ENCODE assay signal across 9 mouse cellular contexts in the genomic region with DNA sequence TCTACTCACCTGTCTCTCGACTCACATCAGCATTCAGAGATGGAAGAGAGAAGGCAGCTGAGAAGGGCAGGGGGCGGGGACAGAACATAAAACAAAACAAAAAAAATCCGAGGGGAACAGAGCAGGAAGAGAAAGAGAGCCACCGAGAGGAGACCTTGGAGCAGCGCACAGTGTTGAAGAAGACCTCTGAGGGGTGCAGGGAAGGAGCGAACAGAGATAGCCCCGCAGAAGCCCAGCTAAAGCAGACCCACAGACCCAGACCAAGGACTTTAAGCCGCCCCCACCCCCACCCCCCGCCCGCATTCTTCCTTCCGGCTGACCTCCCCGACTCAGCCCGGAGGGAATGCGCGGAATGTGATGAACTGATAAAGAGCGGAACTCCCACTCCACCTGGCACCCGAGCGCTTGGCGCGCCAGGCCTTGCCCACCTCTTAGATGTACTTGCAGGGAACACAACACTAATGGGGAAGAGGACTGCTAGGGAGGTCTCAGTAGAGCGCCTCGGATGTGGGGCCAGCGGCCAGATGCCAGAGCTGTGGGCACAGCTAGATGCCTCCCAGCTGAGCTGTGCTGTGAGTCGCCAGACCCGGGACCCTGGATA. TPM values are rescaled to one million over a fixed set of nuclear protein-coding genes. Genes with fewer than 3 reads are reported as not detected.
DNase-seq lines count a peak whose midpoint lies in the region; ATAC-seq lines count a peak whose summit lies in the region.
"Had no signal": no experiment of that assay in that cellular context is flagged by ENCODE, and none has a peak within 500 bp of the region (broad histone marks: within the 10 kb centered on the region; RNA-seq: fewer than 3 reads in every experiment).

No protein-coding gene starts in this region.

- intact Hi-C loops in gastrocnemius, postnatal 36 days (cut with DNase I): no loop called here

- H3K9me3 ChIP-seq in megakaryocyte, embryonic 14.5 days: peaks cover 14% of the 10 kb centered on the region
- no peaks in the 10 kb centered on the region for H3K9me3 ChIP-seq in forebrain, embryonic 15.5 days
- no peaks in the 10 kb centered on the region for H3K9me3 ChIP-seq in limb, embryonic 13.5 days

- no peak overlapping the region for H3K27ac ChIP-seq in forebrain, embryonic 15.5 days (replicated peaks)
- H3K27ac ChIP-seq in limb, embryonic 13.5 days: no peak overlapping the region
- H3K27ac ChIP-seq: macrophage had no signal

- H3K4me2 ChIP-seq in forebrain, embryonic 15.5 days (replicated peaks): peak overlapping the region; percentile 14
- H3K4me2 ChIP-seq in limb, embryonic 13.5 days (replicated peaks): peak overlapping the region; percentile 55

- ATAC-seq in megakaryocyte, adult 5-6 weeks (ENCODE audit: poor library complexity, severe bottlenecking): no peak
- no peak for ATAC-seq in forebrain, embryonic 15.5 days (replicated peaks)
- ATAC-seq in limb, embryonic 13.5 days (ENCODE audit: low FRiP score, low read depth): no peak

- peak; percentile 58 for DNase-seq in neural tube, embryonic 10.5 days (ENCODE audit: extremely low spot score, low spot score)
- no peak for DNase-seq in spleen, adult 18-20 months
- DNase-seq in gastrocnemius, postnatal 36 days: no peak
- DNase-seq in cerebellum, adult 11 months: no peak

- H3K4me3 ChIP-seq in megakaryocyte, embryonic 14.5 days (replicated peaks): peak overlapping the region; percentile 10
- H3K4me3 ChIP-seq in forebrain, embryonic 15.5 days: no peak overlapping the region
- peak overlapping the region; percentile 22; the same call in 1 of the 2 replicates for H3K4me3 ChIP-seq in limb, embryonic 13.5 days

- WGBS in forebrain, embryonic 15.5 days: 3% methylated on average over 25 of the region's 25 CpGs
- under 1% methylated on average over 24 of the region's 25 CpGs for WGBS in limb, embryonic 13.5 days

- H3K4me1 ChIP-seq in megakaryocyte, embryonic 14.5 days: peaks cover 45% of the 10 kb centered on the region
- H3K4me1 ChIP-seq in forebrain, embryonic 15.5 days: peaks cover 12% of the 10 kb centered on the region
- peaks cover 17% of the 10 kb centered on the region for H3K4me1 ChIP-seq in limb, embryonic 13.5 days

- H3K9ac ChIP-seq in forebrain, embryonic 15.5 days (replicated peaks): no peak overlapping the region
- peak overlapping the region; percentile 25; the same call in 1 of the 2 replicates for H3K9ac ChIP-seq in limb, embryonic 13.5 days

- H3K36me3 ChIP-seq in megakaryocyte, embryonic 14.5 days (replicated peaks; ENCODE audit: low read length): no peaks in the 10 kb centered on the region
- no peaks in the 10 kb centered on the region for H3K36me3 ChIP-seq in forebrain, embryonic 15.5 days
- H3K36me3 ChIP-seq in limb, embryonic 13.5 days: no peaks in the 10 kb centered on the region

- H3K27me3 ChIP-seq in megakaryocyte, embryonic 14.5 days (replicated peaks): peaks cover 87% of the 10 kb centered on the region
- no peaks in the 10 kb centered on the region for H3K27me3 ChIP-seq in forebrain, embryonic 15.5 days
- H3K27me3 ChIP-seq in limb, embryonic 13.5 days: peaks cover 31% of the 10 kb centered on the region

RNA-seq across cellular contexts. Expression of a gene that starts 14.5 kb away (rescaled TPM):
- not detected in 2 replicates for polyA plus RNA-seq in megakaryocyte, embryonic 14.5 days (2012; ENCODE audit: insufficient read depth, low replicate concordance)
- 0.04 TPM in 1 of 2 replicates, not detected in the other for total RNA-seq in megakaryocyte, adult 5-6 weeks (2015)
- not detected in 2 replicates for total RNA-seq in megakaryocyte, adult 5-6 weeks (2017)
- polyA plus RNA-seq in forebrain, embryonic 15.5 days (2015; fragmentation: Nextera tagmentation; extraction: Ambion mirVana): not detected in 2 replicates
- 10.2 and 14.2 TPM in 2 replicates for polyA plus RNA-seq in limb, embryonic 13.5 days (2015; fragmentation: Nextera tagmentation; extraction: Ambion mirVana)
- total RNA-seq in gastrocnemius, postnatal 36 days (2021): not detected
- polyA plus RNA-seq: macrophage had no signal

RNA-seq across cellular contexts. Expression of a gene that starts 28.8 kb away (rescaled TPM):
- polyA plus RNA-seq in megakaryocyte, embryonic 14.5 days (2012; ENCODE audit: insufficient read depth, low replicate concordance): 0.08 TPM in 1 of 2 replicates, not detected in the other
- total RNA-seq in megakaryocyte, adult 5-6 weeks (2015): 0.09 TPM in 1 of 2 replicates, not detected in the other
- total RNA-seq in megakaryocyte, adult 5-6 weeks (2017): 0.24 TPM in 1 of 2 replicates, not detected in the other
- polyA plus RNA-seq in forebrain, embryonic 15.5 days (2015; fragmentation: Nextera tagmentation; extraction: Ambion mirVana): 5.9 and 6.9 TPM in 2 replicates
- 6.4 and 8.9 TPM in 2 replicates for polyA plus RNA-seq in limb, embryonic 13.5 days (2015; fragmentation: Nextera tagmentation; extraction: Ambion mirVana)
- 1 to 10 TPM; 3.2 to 4.0 TPM for total RNA-seq in gastrocnemius, postnatal 36 days (2021)

RNA-seq across cellular contexts. Expression of a gene that starts 40.7 kb away (rescaled TPM):
- polyA plus RNA-seq in megakaryocyte, embryonic 14.5 days (2012; ENCODE audit: insufficient read depth, low replicate concordance): not detected in 2 replicates
- not detected in 2 replicates for total RNA-seq in megakaryocyte, adult 5-6 weeks (2015)
- total RNA-seq in megakaryocyte, adult 5-6 weeks (2017): not detected in 2 replicates
- not detected in 2 replicates for polyA plus RNA-seq in forebrain, embryonic 15.5 days (2015; fragmentation: Nextera tagmentation; extraction: Ambion mirVana)
- 2.2 and 2.7 TPM in 2 replicates for polyA plus RNA-seq in limb, embryonic 13.5 days (2015; fragmentation: Nextera tagmentation; extraction: Ambion mirVana)
- total RNA-seq in gastrocnemius, postnatal 36 days (2021): not detected
- polyA plus RNA-seq: macrophage had no signal
